Mouse (Mus musculus): ENCODE measurements around the gene Caln1. TPM values are rescaled to one million over a fixed set of nuclear protein-coding genes. Genes with fewer than 3 reads are reported as not detected.
A peak's percentile ranks its signal among the peaks of the same experiment; 100 is the strongest.

Caln1 gene
- polyA plus RNA-seq, 1 experiment from 2014 or later: not detected

DNA sequence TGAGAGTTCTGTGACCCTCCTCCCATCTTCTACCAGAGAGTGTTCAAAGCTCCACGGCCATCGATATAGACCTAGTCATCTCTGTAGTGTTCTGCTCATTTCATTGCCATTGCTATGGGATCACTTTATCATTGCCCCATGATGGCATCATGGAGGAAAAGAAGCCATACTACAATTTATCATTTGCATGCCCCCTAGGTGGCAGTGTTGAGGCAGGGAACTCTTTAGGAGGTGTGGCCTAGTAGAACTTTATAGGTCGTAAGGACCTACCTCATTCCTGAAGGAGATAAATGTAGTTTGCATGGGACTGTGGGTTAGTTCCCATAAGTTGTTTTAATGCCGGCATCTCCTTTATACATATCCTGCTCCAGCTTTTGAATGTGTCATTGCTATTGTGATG lies 217.0 kb downstream of the Caln1 start:
- ATAC-seq (replicated peaks; ENCODE audit: low FRiP score, low TSS enrichment, low read depth) (no peak), DNase-seq (ENCODE audit: low spot score) (no peak)
- Histone ChIP-seq H3K36me3 (ENCODE audit: control insufficient read depth, insufficient read depth, low read length) (no peaks in the 10 kb centered on the region), H3K27me3 (replicated peaks; ENCODE audit: control insufficient read depth, insufficient read depth, low read length) (no peaks in the 10 kb centered on the region), H3K9ac (ENCODE audit: low read length) (no peak overlapping the region), H3K9me3 (ENCODE audit: control insufficient read depth, low read length) (0 out of 2 replicates have a peak, but pooled peaks cover 4% of the 10 kb centered on the region), H3K27ac (ENCODE audit: low read depth) (no peak overlapping the region), H3K4me1 (replicated peaks; ENCODE audit: control insufficient read depth, insufficient read depth, low read length) (no peaks in the 10 kb centered on the region), H3K4me3 (ENCODE audit: low read depth, low read length) (no peak overlapping the region), H3K4me2 (ENCODE audit: low read length) (no peak overlapping the region)
- WGBS: 94% methylated on average over 4 of the region's 4 CpGs

DNA sequence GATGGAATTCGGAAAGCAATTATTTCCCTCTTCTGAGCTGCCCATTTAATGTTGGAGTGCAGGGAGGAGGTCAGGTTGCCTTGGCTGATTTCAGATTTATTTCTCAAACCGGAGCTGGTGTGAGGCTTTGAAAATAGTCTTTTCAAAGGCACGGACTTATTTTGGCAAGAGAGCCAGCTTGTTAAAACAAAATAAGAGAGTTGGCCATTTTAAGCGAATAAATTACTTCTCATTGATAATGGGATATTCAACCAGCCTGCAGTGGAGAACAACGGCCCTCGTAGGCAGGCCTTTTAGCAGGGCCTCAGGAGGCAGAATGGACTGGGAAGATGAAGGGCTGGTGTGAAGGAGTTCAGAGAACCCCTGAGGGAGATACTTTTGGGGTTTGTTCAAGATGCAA lies 227.3 kb downstream of the Caln1 start:
- H3K4me3 ChIP-seq (ENCODE audit: low read depth, low read length): no peak overlapping the region
- H3K4me1 ChIP-seq (replicated peaks; ENCODE audit: control insufficient read depth, insufficient read depth, low read length): no peaks in the 10 kb centered on the region
- H3K9ac ChIP-seq (ENCODE audit: low read length): no peak overlapping the region
- H3K4me2 ChIP-seq (ENCODE audit: low read length): no peak overlapping the region
- no peak overlapping the region for H3K27ac ChIP-seq (ENCODE audit: low read depth)
- WGBS: 86% methylated on average over 6 of the region's 6 CpGs
- DNase-seq (ENCODE audit: low spot score) (no peak), ATAC-seq (replicated peaks; ENCODE audit: low FRiP score, low TSS enrichment, low read depth) (no peak)
- H3K36me3 ChIP-seq (ENCODE audit: control insufficient read depth, insufficient read depth, low read length): no peaks in the 10 kb centered on the region
- H3K27me3 ChIP-seq (replicated peaks; ENCODE audit: control insufficient read depth, insufficient read depth, low read length): no peaks in the 10 kb centered on the region
- H3K9me3 ChIP-seq (ENCODE audit: control insufficient read depth, low read length): no peaks in the 10 kb centered on the region

DNA sequence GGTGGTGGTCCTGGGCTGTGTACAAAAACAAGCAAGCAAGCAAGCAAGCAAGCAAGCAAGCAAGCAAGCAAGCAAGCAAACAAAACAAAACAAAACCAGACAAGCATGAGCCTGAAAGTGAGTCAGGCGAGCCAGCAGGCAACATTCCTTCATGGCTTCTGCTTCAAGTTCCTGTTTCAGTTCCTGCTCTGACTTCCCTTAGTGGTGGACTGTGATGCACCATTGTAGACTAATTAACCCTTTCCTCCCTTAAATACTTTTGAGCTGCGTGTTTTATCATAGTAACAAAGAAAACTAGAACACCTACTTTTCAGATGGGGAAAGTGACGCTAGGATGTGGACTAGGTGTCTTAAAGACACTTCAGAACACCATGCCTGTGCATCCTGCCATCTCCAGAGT lies 244.4 kb downstream of the Caln1 start:
- no peak for DNase-seq (ENCODE audit: low spot score)
- ATAC-seq (replicated peaks; ENCODE audit: low FRiP score, low TSS enrichment, low read depth): no peak
- no peak overlapping the region for H3K4me3 ChIP-seq (ENCODE audit: low read depth, low read length)
- WGBS: 80% methylated on average over 3 of the region's 3 CpGs
- no peaks in the 10 kb centered on the region for H3K27me3 ChIP-seq (replicated peaks; ENCODE audit: control insufficient read depth, insufficient read depth, low read length)
- no peak overlapping the region for H3K9ac ChIP-seq (ENCODE audit: low read length)
- H3K4me2 ChIP-seq (ENCODE audit: low read length): no peak overlapping the region
- H3K27ac ChIP-seq (ENCODE audit: low read depth): no peak overlapping the region
- no peaks in the 10 kb centered on the region for H3K9me3 ChIP-seq (ENCODE audit: control insufficient read depth, low read length)
- no peaks in the 10 kb centered on the region for H3K36me3 ChIP-seq (ENCODE audit: control insufficient read depth, insufficient read depth, low read length)
- H3K4me1 ChIP-seq (replicated peaks; ENCODE audit: control insufficient read depth, insufficient read depth, low read length): no peaks in the 10 kb centered on the region

DNA sequence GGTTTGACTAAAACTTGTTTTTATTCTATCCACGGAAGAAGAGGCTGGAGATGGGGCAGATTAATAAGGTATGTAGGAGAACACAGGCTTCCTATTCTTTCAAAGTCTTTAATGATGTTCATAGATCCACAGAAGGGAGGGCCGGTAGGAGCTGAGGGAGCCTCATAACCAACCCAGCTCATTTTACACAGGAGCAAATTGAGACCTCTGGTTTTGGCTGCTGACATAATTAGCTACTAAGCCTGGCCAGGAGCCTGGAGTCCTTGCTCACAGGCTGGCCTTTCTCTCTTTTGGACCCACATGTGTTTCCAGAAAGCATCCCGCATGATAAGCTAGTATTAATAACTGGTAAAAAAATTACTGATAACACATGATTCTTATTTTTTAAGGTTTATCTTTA lies 245.0 kb downstream of the Caln1 start:
- 0 out of 2 replicates have a peak, but pooled peaks cover under 1% of the 10 kb centered on the region for H3K9me3 ChIP-seq (ENCODE audit: control insufficient read depth, low read length)
- H3K27me3 ChIP-seq (replicated peaks; ENCODE audit: control insufficient read depth, insufficient read depth, low read length): no peaks in the 10 kb centered on the region
- H3K27ac ChIP-seq (ENCODE audit: low read depth): no peak overlapping the region
- DNase-seq (ENCODE audit: low spot score): no peak
- H3K4me1 ChIP-seq (replicated peaks; ENCODE audit: control insufficient read depth, insufficient read depth, low read length): no peaks in the 10 kb centered on the region
- ATAC-seq (replicated peaks; ENCODE audit: low FRiP score, low TSS enrichment, low read depth): no peak
- H3K4me2 ChIP-seq (ENCODE audit: low read length): no peak overlapping the region
- no peak overlapping the region for H3K4me3 ChIP-seq (ENCODE audit: low read depth, low read length)
- H3K9ac ChIP-seq (ENCODE audit: low read length): no peak overlapping the region
- no peaks in the 10 kb centered on the region for H3K36me3 ChIP-seq (ENCODE audit: control insufficient read depth, insufficient read depth, low read length)
- WGBS: 85% methylated on average over 3 of the region's 3 CpGs

DNA sequence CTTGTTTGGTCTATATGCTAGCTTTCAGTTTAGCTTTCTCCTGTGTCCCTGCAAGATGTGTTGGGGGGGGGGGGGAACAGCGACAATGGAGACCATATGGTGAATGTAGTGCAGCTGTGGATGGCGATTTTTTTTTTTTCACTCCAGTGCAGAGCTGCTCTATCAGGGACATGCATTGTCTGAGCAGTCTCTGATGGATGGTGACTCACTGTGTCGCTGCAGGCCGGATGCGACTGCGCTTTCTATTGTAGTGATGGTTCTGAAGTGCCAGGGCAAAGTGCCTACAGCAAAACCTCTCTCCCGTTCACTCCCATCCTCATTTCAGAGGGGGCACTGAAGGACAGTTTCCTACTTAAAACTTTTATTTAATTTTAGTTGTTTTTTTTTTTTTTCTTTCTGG lies 250.8 kb downstream of the Caln1 start:
- H3K9ac ChIP-seq (ENCODE audit: low read length): no peak overlapping the region
- H3K4me1 ChIP-seq (replicated peaks; ENCODE audit: control insufficient read depth, insufficient read depth, low read length): no peaks in the 10 kb centered on the region
- no peaks in the 10 kb centered on the region for H3K27me3 ChIP-seq (replicated peaks; ENCODE audit: control insufficient read depth, insufficient read depth, low read length)
- no peak overlapping the region for H3K4me2 ChIP-seq (ENCODE audit: low read length)
- WGBS: 74% methylated on average over 7 of the region's 7 CpGs
- ATAC-seq (replicated peaks; ENCODE audit: low FRiP score, low TSS enrichment, low read depth) (no peak), DNase-seq (ENCODE audit: low spot score) (no peak)
- H3K27ac ChIP-seq (ENCODE audit: low read depth): no peak overlapping the region
- H3K4me3 ChIP-seq (ENCODE audit: low read depth, low read length): no peak overlapping the region
- 0 out of 2 replicates have a peak, but pooled peaks cover 3% of the 10 kb centered on the region for H3K9me3 ChIP-seq (ENCODE audit: control insufficient read depth, low read length)
- no peaks in the 10 kb centered on the region for H3K36me3 ChIP-seq (ENCODE audit: control insufficient read depth, insufficient read depth, low read length)

DNA sequence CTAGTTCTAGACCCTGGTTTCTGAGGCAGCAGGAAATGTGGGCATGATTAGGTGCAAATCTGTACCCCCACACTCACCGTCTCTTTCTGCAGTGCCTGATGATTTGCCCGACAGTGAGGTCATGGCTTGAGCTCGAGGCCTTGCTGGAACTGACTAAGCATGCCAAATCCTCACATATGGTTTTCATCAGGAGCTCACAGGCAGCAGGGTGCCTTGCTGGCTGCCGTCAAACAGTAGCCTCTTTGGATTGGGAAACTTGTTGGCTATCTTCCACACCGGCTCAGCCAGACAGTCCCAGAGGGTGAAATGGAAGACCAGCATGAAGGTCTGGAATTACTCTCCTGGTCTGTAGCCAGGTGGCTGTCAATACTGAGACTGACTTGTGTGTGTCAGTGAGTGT lies 254.0 kb downstream of the Caln1 start:
- H3K27me3 ChIP-seq (replicated peaks; ENCODE audit: control insufficient read depth, insufficient read depth, low read length): no peaks in the 10 kb centered on the region
- peak; percentile 50; the same call in 1 of the 2 replicates for ATAC-seq (replicated peaks; ENCODE audit: low FRiP score, low TSS enrichment, low read depth)
- no peaks in the 10 kb centered on the region for H3K4me1 ChIP-seq (replicated peaks; ENCODE audit: control insufficient read depth, insufficient read depth, low read length)
- peak; percentile 53 for DNase-seq (ENCODE audit: low spot score)
- H3K36me3 ChIP-seq (ENCODE audit: control insufficient read depth, insufficient read depth, low read length): no peaks in the 10 kb centered on the region
- H3K9me3 ChIP-seq (ENCODE audit: control insufficient read depth, low read length): 0 out of 2 replicates have a peak, but pooled peaks cover 3% of the 10 kb centered on the region
- no peak overlapping the region for H3K4me2 ChIP-seq (ENCODE audit: low read length)
- no peak overlapping the region for H3K27ac ChIP-seq (ENCODE audit: low read depth)
- no peak overlapping the region for H3K9ac ChIP-seq (ENCODE audit: low read length)
- 26% methylated on average over 5 of the region's 5 CpGs for WGBS
- no peak overlapping the region for H3K4me3 ChIP-seq (ENCODE audit: low read depth, low read length)

DNA sequence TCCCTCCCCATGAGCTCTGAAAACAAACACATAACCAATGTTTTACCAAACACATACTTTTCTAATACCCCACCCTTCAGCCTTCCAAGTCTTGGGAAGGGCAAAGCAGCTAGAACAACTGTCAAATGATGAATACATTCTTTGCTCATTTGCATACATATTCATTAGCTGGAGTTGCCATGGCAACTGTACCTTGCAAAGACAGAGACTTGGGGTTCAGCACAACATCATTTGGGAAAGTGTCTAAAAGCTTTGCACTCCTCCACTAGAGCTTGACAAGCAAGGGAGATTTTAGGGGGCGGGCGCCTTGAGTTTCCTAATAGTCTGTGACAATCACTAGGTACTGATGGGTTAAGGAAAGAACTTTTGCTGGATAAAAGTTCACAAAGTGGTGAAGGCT lies 258.5 kb downstream of the Caln1 start:
- no peaks in the 10 kb centered on the region for H3K9me3 ChIP-seq (ENCODE audit: control insufficient read depth, low read length)
- 86% methylated on average over 2 of the region's 2 CpGs for WGBS
- no peaks in the 10 kb centered on the region for H3K27me3 ChIP-seq (replicated peaks; ENCODE audit: control insufficient read depth, insufficient read depth, low read length)
- H3K4me1 ChIP-seq (replicated peaks; ENCODE audit: control insufficient read depth, insufficient read depth, low read length): no peaks in the 10 kb centered on the region
- DNase-seq (ENCODE audit: low spot score) (no peak), ATAC-seq (replicated peaks; ENCODE audit: low FRiP score, low TSS enrichment, low read depth) (no peak)
- H3K27ac ChIP-seq (ENCODE audit: low read depth): no peak overlapping the region
- no peak overlapping the region for H3K4me3 ChIP-seq (ENCODE audit: low read depth, low read length)
- H3K9ac ChIP-seq (ENCODE audit: low read length): no peak overlapping the region
- no peak overlapping the region for H3K4me2 ChIP-seq (ENCODE audit: low read length)
- no peaks in the 10 kb centered on the region for H3K36me3 ChIP-seq (ENCODE audit: control insufficient read depth, insufficient read depth, low read length)

DNA sequence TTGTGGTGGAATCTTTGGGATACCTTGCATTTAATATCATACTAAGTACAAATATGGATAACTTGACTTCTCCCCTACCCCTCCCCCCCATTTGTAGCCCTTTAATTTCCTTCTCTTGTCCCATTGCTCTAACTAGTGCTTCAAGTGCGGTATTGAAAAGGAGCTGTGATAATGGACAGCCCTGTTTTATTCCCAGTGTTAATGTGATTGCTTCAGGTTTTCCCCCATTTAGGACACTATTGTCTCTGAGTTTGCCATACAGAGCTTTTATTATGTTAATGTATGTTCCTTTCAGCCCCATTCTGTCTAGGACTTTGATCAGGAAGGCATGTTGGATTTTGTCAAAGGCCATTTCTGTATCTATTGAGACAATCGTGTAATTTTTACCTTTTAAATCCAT lies 266.1 kb downstream of the Caln1 start:
- Histone ChIP-seq H3K9ac (ENCODE audit: low read length) (no peak overlapping the region), H3K27ac (ENCODE audit: low read depth) (no peak overlapping the region), H3K36me3 (ENCODE audit: control insufficient read depth, insufficient read depth, low read length) (no peaks in the 10 kb centered on the region), H3K27me3 (replicated peaks; ENCODE audit: control insufficient read depth, insufficient read depth, low read length) (no peaks in the 10 kb centered on the region), H3K4me3 (ENCODE audit: low read depth, low read length) (no peak overlapping the region), H3K4me1 (replicated peaks; ENCODE audit: control insufficient read depth, insufficient read depth, low read length) (no peaks in the 10 kb centered on the region), H3K9me3 (ENCODE audit: control insufficient read depth, low read length) (no peaks in the 10 kb centered on the region), H3K4me2 (ENCODE audit: low read length) (no peak overlapping the region)
- 85% methylated on average over 2 of the region's 2 CpGs for WGBS
- no peak for ATAC-seq (replicated peaks; ENCODE audit: low FRiP score, low TSS enrichment, low read depth)
- no peak for DNase-seq (ENCODE audit: low spot score)

DNA sequence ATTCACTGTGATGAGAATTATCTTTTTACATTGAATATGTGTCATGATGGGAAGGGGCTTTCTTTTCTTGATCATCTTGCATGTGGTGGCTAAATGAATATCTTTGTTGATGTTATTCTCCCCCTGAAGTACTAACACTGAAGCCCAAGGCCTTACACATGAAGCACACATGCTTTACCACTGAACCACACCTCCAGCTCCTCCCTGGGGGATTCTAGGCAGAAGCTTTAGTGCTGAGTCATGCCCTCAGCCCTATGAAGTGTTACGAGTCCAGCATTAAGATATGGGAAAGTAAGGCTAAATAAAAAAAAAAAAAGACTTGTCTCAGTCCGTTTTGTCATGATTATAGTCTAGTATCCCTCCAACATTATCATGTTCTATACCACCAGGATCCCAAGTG lies 272.6 kb downstream of the Caln1 start:
- DNase-seq (ENCODE audit: low spot score) (no peak), ATAC-seq (replicated peaks; ENCODE audit: low FRiP score, low TSS enrichment, low read depth) (no peak)
- Histone ChIP-seq H3K9me3 (ENCODE audit: control insufficient read depth, low read length) (no peaks in the 10 kb centered on the region), H3K27me3 (replicated peaks; ENCODE audit: control insufficient read depth, insufficient read depth, low read length) (no peaks in the 10 kb centered on the region), H3K27ac (ENCODE audit: low read depth) (no peak overlapping the region), H3K9ac (ENCODE audit: low read length) (no peak overlapping the region), H3K4me3 (ENCODE audit: low read depth, low read length) (no peak overlapping the region), H3K4me2 (ENCODE audit: low read length) (no peak overlapping the region), H3K36me3 (ENCODE audit: control insufficient read depth, insufficient read depth, low read length) (no peaks in the 10 kb centered on the region), H3K4me1 (replicated peaks; ENCODE audit: control insufficient read depth, insufficient read depth, low read length) (no peaks in the 10 kb centered on the region)
- 68% methylated on average over 2 of the region's 2 CpGs for WGBS
